Mouse (Mus musculus) heart, embryonic 11.5 days (tissue): ENCODE data around the gene Usp38. TPM values are rescaled to one million over a fixed set of nuclear protein-coding genes. Genes with fewer than 3 reads are reported as not detected.

ENCODE experiments used
- ATAC-seq: fragments of 200-750 bp; cut with Nextera tagmentation; replicated peaks from 2 replicates; pipeline ENCODE4 v1.8.0; 2017; ENCODE audit warnings: moderate library complexity; ENCODE audit not compliant: insufficient number of reproducible peaks, low FRiP score, low TSS enrichment
- H3K27ac ChIP-seq: fragments of 300-500 bp; sonication (generic); 2 replicates; pipeline ENCODE4 v1.5.1; 2014; ENCODE audit warnings: mild to moderate bottlenecking, low read depth, low read length
- H3K27me3 ChIP-seq: fragments of 300-500 bp; sonication (generic); 2 replicates; pipeline ENCODE4 v1.6.1; 2014; ENCODE audit warnings: mild to moderate bottlenecking, low read length, mixed read lengths; ENCODE audit not compliant: control insufficient read depth, insufficient read depth
- H3K36me3 ChIP-seq: fragments of 300-500 bp; sonication (generic); 2 replicates; pipeline ENCODE4 v1.6.1; 2014; ENCODE audit warnings: mild to moderate bottlenecking, low read length, moderate library complexity, mixed read lengths; ENCODE audit not compliant: control insufficient read depth, insufficient read depth
- H3K4me1 ChIP-seq: fragments of 300-500 bp; sonication (generic); 2 replicates; pipeline ENCODE4 v1.6.1; 2014; ENCODE audit warnings: low read length; ENCODE audit not compliant: control insufficient read depth, insufficient read depth
- H3K4me2 ChIP-seq: fragments of 300-500 bp; sonication (generic); 2 replicates; pipeline ENCODE4 v1.6.1; 2014; ENCODE audit warnings: mild to moderate bottlenecking, moderate library complexity
- H3K4me3 ChIP-seq: fragments of 300-500 bp; sonication (generic); 2 replicates; pipeline ENCODE4 v1.5.1; 2014; ENCODE audit warnings: low read depth, low read length
- H3K9ac ChIP-seq: fragments of 300-500 bp; sonication (generic); 2 replicates; pipeline ENCODE4 v1.6.1; 2014; ENCODE audit warnings: mild to moderate bottlenecking, low read depth, low read length, moderate library complexity
- H3K9me3 ChIP-seq: fragments of 300-500 bp; sonication (generic); replicated peaks from 2 replicates; pipeline ENCODE4 v1.6.1; 2016; ENCODE audit warnings: low read length; ENCODE audit not compliant: control insufficient read depth
- WGBS: fragments of 180-500 bp; shearing (Covaris S2); extraction: QIAGEN DNeasy Blood & Tissue Kit; methylation state at CpG from one replicate; pipeline ENCODE4 v1.1.7; 2014; ENCODE audit not compliant: insufficient replicate concordance; 5-methylcytosine and 5-hydroxymethylcytosine counted together
- polyA plus RNA-seq: library from polyadenylated mRNA; unstranded; fragments of >200 nt; fragmentation: Nextera tagmentation; extraction: Ambion mirVana; gene quantifications from 2 replicates; pipeline ENCODE4 v1.2.1, GENCODE M21; 2014

Usp38 gene
- polyA plus RNA-seq, 1 experiment from 2014 or later, result 19.3 TPM

GRCm38 (mm10) chr8:80957776-80958175 is 57.0 kb downstream of the Usp38 start:
- no peak overlapping the region for H3K27ac ChIP-seq
- no peaks in the 10 kb centered on the region; the same call in 1 of the 2 replicates for H3K9me3 ChIP-seq
- no peak overlapping the region for H3K9ac ChIP-seq
- no peaks in the 10 kb centered on the region for H3K4me1 ChIP-seq
- H3K4me2 ChIP-seq, result no peak overlapping the region
- no peak overlapping the region for H3K4me3 ChIP-seq
- WGBS, result 64% methylated on average over 5 of the region's 5 CpGs
- ATAC-seq, result no peak
- H3K27me3 ChIP-seq, result no peaks in the 10 kb centered on the region
- no peaks in the 10 kb centered on the region for H3K36me3 ChIP-seq

GRCm38 (mm10) chr8:80952973-80953372 is 61.8 kb downstream of the Usp38 start:
- H3K4me3 ChIP-seq, result no peak overlapping the region
- no peak for ATAC-seq
- 69% methylated on average over 3 of the region's 3 CpGs for WGBS
- H3K9me3 ChIP-seq, result no peaks in the 10 kb centered on the region; the same call in 1 of the 2 replicates
- no peaks in the 10 kb centered on the region for H3K36me3 ChIP-seq
- peaks cover 3% of the 10 kb centered on the region; the same call in 1 of the 2 replicates for H3K4me1 ChIP-seq
- no peak overlapping the region for H3K4me2 ChIP-seq
- H3K27ac ChIP-seq, result no peak overlapping the region
- no peak overlapping the region for H3K9ac ChIP-seq
- H3K27me3 ChIP-seq, result no peaks in the 10 kb centered on the region

DNA sequence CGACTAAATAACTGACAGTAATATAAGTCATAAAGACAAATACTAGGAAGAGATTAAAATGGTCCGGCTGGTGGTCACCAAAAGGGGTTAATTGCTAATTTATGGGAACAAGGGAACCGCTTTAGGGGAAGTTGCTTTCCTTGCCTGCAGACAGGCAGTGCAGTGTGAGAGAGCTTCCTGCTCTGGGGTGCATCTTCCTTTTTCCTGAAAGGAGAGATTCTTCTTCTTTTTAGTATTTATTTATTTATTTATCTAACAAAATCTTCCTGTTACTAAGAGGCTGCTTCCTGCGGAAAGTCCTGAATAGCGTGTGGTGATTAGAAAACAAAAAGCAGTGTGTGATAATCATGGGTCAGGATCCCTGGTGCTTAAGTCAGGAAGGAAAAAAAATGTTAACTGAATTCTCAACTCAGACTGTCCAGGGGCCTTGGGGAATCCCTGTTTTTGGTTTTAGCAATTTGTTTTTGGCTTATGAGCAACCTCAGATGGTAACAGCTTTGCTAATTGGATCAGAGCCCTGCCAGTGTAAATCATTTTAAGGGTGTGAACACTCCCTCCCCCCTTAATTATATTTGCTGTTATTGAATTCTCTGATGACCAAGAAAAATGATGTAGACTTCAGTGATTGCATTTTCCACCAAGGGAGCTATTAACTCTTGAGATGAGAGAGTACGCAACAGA is 62.4 kb downstream of the Usp38 start:
- Histone ChIP-seq H3K36me3 (no peaks in the 10 kb centered on the region), H3K9me3 (no peaks in the 10 kb centered on the region; the same call in 1 of the 2 replicates), H3K4me3 (no peak overlapping the region), H3K4me2 (no peak overlapping the region), H3K4me1 (peaks cover 3% of the 10 kb centered on the region; the same call in 1 of the 2 replicates), H3K27ac (no peak overlapping the region), H3K27me3 (no peaks in the 10 kb centered on the region), H3K9ac (no peak overlapping the region)
- whole genome bisulfite sequencing, result 48% methylated on average over 6 of the region's 6 CpGs
- ATAC-seq, result no peak

DNA sequence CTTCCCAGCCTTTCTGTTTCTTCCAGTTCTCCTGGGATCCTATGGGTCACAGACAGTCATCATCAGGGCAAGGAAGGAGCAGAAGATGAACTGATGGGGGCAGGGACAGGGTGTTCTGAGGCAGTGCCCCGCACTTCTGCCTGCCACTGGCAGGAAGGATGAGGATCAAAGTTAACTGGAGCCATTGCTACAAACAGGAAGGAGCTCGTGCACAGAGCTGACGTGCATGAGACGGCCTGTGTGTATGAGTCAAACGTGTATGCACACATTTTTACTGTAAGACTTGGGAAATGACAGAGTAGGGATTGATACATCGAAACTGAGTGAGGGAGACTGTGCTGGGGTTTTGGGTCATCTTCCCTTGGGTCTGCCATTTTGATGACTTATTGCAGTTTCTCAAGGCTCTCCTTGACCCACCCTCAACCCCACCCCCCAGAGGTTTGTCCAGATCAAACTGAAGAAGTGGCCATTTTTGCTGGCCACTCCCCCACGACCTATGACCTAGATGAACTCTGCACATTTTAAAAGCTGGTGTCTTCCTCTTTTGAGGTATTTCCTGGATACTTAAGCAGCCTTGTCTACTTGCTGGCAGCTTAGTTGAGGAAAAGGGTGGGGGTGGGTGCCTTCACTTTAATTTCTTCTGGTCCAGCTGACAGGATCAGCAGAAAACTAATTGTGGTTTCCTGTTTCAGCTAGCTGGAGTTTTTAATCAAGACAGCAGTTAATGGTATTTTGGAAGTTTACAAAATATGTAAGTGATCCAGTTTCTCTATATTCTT is 66.1 kb downstream of the Usp38 start:
- Histone ChIP-seq H3K4me3 (no peak overlapping the region), H3K27me3 (no peaks in the 10 kb centered on the region), H3K4me2 (no peak overlapping the region), H3K9ac (no peak overlapping the region), H3K9me3 (no peaks in the 10 kb centered on the region), H3K36me3 (no peaks in the 10 kb centered on the region), H3K27ac (no peak overlapping the region), H3K4me1 (peaks cover 3% of the 10 kb centered on the region; the same call in 1 of the 2 replicates)
- no peak for ATAC-seq
- WGBS, result 73% methylated on average over 7 of the region's 7 CpGs

GRCm38 (mm10) chr8:80943742-80944141 is 71.0 kb downstream of the Usp38 start:
- Histone ChIP-seq H3K9ac (no peak overlapping the region), H3K4me1 (no peaks in the 10 kb centered on the region), H3K4me2 (no peak overlapping the region), H3K9me3 (no peaks in the 10 kb centered on the region), H3K36me3 (no peaks in the 10 kb centered on the region), H3K27me3 (no peaks in the 10 kb centered on the region), H3K27ac (no peak overlapping the region), H3K4me3 (no peak overlapping the region)
- whole genome bisulfite sequencing, result 82% methylated on average over 3 of the region's 3 CpGs
- no peak for ATAC-seq

GRCm38 (mm10) chr8:80941621-80942020 is 73.1 kb downstream of the Usp38 start:
- WGBS, result 90% methylated on average over 3 of the region's 3 CpGs
- Histone ChIP-seq H3K4me1 (no peaks in the 10 kb centered on the region; the same call in 1 of the 2 replicates), H3K9ac (no peak overlapping the region), H3K4me3 (no peak overlapping the region), H3K4me2 (no peak overlapping the region), H3K27ac (no peak overlapping the region), H3K9me3 (no peaks in the 10 kb centered on the region), H3K27me3 (no peaks in the 10 kb centered on the region), H3K36me3 (no peaks in the 10 kb centered on the region)
- ATAC-seq, result no peak

DNA sequence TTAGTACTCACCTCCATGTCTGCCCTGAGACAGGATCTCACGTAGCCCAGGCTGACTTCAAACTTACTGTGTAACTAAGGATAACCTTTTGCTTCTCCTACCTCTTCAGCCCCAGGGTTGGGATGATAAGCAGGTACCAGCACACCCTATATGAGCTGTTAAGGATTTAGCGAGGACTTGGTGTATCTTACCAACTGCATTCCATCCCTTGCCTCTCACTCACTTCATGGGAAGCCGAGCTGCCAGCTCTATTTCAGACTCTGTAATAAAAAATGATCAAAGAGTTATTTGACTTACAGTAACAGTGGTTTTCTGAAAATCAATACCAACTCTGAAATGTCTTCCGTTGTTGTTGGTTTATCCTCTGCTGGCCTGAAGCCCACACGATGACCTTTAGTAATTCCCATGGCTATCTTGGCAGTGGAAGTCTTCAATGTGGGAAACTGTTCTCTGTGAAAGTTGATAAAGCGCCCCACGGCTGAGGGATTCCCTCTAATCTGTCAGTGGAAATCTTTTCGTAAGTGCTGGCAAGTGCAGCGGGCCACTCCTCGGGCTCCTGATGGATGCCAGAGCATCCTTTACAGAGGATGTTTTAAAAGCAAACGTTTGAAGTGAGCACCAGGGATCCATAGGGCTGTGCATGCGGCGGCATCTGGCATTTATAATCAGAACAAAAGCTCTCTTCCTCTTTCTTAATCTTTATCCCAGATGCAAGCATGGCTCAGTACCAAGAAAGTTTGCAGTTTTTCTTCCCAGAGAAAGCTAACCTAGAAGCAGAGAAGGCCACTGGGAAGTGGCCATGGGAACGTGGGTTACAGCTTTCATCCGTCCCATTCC is 76.7 kb downstream of the Usp38 start:
- H3K4me3 ChIP-seq, result no peak overlapping the region
- no peaks in the 10 kb centered on the region for H3K27me3 ChIP-seq
- H3K9ac ChIP-seq, result no peak overlapping the region
- H3K9me3 ChIP-seq, result no peaks in the 10 kb centered on the region
- H3K27ac ChIP-seq, result no peak overlapping the region; the same call in 1 of the 2 replicates
- H3K36me3 ChIP-seq, result no peaks in the 10 kb centered on the region
- ATAC-seq, result peak; percentile 74
- H3K4me2 ChIP-seq, result peak overlapping the region; percentile 2
- WGBS, result 24% methylated on average over 15 of the region's 15 CpGs
- no peaks in the 10 kb centered on the region; the same call in 1 of the 2 replicates for H3K4me1 ChIP-seq
